Mouse (Mus musculus): ENCODE data around the gene G6pc2. TPM values are rescaled to one million over a fixed set of nuclear protein-coding genes. Genes with fewer than 3 reads are reported as not detected.

Gene G6pc2
- total and polyA plus RNA-seq, 3 experiments, result not detected

Other genes with a start within 250 kb of the G6pc2 start
- gene Nostrin, start 75.3 kb upstream of the G6pc2 start, total RNA-seq (2012; rRNA removed), result not detected in 2 replicates
- gene Nostrin, start 75.3 kb upstream of the G6pc2 start, polyA plus RNA-seq (2012; ENCODE audit: insufficient read depth in 1 of 2, insufficient read length in 2 of 2, low read depth in 1 of 2, low replicate concordance in 2 of 2, missing spikeins in 1 of 2), result under 1 TPM in 1 of 2 experiments, not detected in 1; 0.47 TPM
- gene Spc25, start 4.9 kb upstream of the G6pc2 start, total RNA-seq (2012; rRNA removed), result 25.8 and 27.1 TPM in 2 replicates
- gene Spc25, start 4.9 kb upstream of the G6pc2 start, polyA plus RNA-seq (2012; ENCODE audit: insufficient read depth in 1 of 2, insufficient read length in 2 of 2, low read depth in 1 of 2, low replicate concordance in 2 of 2, missing spikeins in 1 of 2), result 10 to 100 TPM in 1 of 2 experiments, not detected in 1; 31.3 TPM
- gene Abcb11, start 131.5 kb downstream of the G6pc2 start, total RNA-seq (2012; rRNA removed), result not detected in 2 replicates
- gene Abcb11, start 131.5 kb downstream of the G6pc2 start, polyA plus RNA-seq (2012; ENCODE audit: insufficient read depth in 1 of 2, insufficient read length in 2 of 2, low read depth in 1 of 2, low replicate concordance in 2 of 2, missing spikeins in 1 of 2), result not detected
- gene Dhrs9, start 169.4 kb downstream of the G6pc2 start, total RNA-seq (2012; rRNA removed), result not detected in 2 replicates
- gene Dhrs9, start 169.4 kb downstream of the G6pc2 start, polyA plus RNA-seq (2012; ENCODE audit: insufficient read depth in 1 of 2, insufficient read length in 2 of 2, low read depth in 1 of 2, low replicate concordance in 2 of 2, missing spikeins in 1 of 2), result not detected